Mouse (Mus musculus) limb, embryonic 13.5 days (tissue): ENCODE data around the gene Gm28845. TPM values are rescaled to one million over a fixed set of nuclear protein-coding genes. Genes with fewer than 3 reads are reported as not detected.

Experiments
- polyA plus RNA-seq: library from polyadenylated mRNA; unstranded; fragments of >200 nt; fragmentation: Nextera tagmentation; extraction: Ambion mirVana; gene quantifications from 2 replicates; pipeline ENCODE4 v1.2.1, GENCODE M21; 2015

Gene Gm28845
- polyA plus RNA-seq, 1 experiment from 2014 or later = not detected

Other genes with a start within 250 kb of the Gm28845 start
- 7.3 and 9.5 TPM in 2 replicates for gene Plekhm3, start 162.7 kb downstream of the Gm28845 start, polyA plus RNA-seq
- 0.27 and 0.36 TPM in 2 replicates for gene Akr1cl, start 86.8 kb downstream of the Gm28845 start, polyA plus RNA-seq
- not detected in 2 replicates for gene Cryge, start 68.4 kb downstream of the Gm28845 start, polyA plus RNA-seq
- gene Crygd, start 56.1 kb downstream of the Gm28845 start, polyA plus RNA-seq = not detected in 2 replicates
- gene Crygc, start 45.9 kb downstream of the Gm28845 start, polyA plus RNA-seq = not detected in 2 replicates
- gene Crygb, start 37.3 kb downstream of the Gm28845 start, polyA plus RNA-seq = 0.33 TPM in 1 of 2 replicates, not detected in the other
- not detected in 2 replicates for gene Cryga, start 16.2 kb downstream of the Gm28845 start, polyA plus RNA-seq
- gene D630023F18Rik, start 3.7 kb upstream of the Gm28845 start, polyA plus RNA-seq = 0.13 and 0.33 TPM in 2 replicates
- gene Idh1, start 66.9 kb upstream of the Gm28845 start, polyA plus RNA-seq = 132 and 146 TPM in 2 replicates
- gene Pikfyve, start 67.1 kb upstream of the Gm28845 start, polyA plus RNA-seq = 11.9 and 14.2 TPM in 2 replicates
- 0.15 and 0.18 TPM in 2 replicates for gene Pth2r, start 162.5 kb upstream of the Gm28845 start, polyA plus RNA-seq